Mouse (Mus musculus): Measurements from ENCODE around the gene Dnajc21. TPM values are rescaled to one million over a fixed set of nuclear protein-coding genes. Genes with fewer than 3 reads are reported as not detected.
"Not testable (repeated sequence)": the region's sequence is repeated elsewhere in the genome, so short reads cannot be mapped to it uniquely, and the experiment has no call there.

The Dnajc21 gene
- polyA plus RNA-seq (2017; shearing (Covaris generic)) = 10 to 100 TPM; 11.7 to 13.9 TPM

- peak; percentile 80 for ATAC-seq
Observed at GRCm38 (mm10) chr15:10470151-10470831, at the start of gene Dnajc21. Gene Dnajc21, minus strand, starts transcription at chr15:10470516.

DNA sequence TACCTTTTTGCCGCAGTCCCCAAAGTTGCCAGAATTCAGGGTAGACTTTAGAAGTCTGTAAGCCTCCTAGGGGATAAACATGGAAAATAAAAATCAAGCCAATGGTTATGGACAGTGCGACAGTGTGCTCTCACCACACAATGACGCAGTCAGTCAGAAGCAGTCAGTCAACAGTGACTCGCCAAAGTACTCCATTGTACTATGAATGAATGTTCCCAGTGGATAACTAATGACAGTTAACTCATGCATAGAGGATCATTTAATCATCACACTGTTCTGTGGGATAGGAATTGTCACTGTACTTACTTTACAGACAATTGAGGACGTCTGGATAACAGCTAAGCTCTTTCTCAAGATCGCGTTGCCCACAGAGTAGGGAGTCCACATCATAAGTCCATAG, 44.9 kb upstream of the Dnajc21 start:
- ATAC-seq = no peak

DNA sequence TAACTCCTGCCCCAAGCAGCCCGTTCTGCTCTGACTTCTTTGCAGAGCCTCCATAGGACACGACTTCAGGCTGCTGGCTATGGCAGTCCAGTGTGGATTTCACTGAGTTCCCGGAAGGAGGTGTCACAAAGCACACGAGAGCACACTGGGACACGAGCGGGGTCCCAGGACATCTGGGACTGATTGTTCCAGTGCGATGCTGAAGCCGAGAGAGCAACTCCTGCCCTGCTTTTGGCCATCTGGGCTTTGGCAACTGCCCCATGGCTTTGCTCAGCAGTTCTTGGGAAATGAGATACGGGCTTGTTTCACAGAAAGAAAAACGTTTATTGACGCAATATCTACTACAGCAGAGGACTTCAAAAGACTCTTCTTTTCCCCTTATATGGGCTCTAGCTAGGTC, 35.8 kb upstream of the Dnajc21 start:
- ATAC-seq = no peak

DNA sequence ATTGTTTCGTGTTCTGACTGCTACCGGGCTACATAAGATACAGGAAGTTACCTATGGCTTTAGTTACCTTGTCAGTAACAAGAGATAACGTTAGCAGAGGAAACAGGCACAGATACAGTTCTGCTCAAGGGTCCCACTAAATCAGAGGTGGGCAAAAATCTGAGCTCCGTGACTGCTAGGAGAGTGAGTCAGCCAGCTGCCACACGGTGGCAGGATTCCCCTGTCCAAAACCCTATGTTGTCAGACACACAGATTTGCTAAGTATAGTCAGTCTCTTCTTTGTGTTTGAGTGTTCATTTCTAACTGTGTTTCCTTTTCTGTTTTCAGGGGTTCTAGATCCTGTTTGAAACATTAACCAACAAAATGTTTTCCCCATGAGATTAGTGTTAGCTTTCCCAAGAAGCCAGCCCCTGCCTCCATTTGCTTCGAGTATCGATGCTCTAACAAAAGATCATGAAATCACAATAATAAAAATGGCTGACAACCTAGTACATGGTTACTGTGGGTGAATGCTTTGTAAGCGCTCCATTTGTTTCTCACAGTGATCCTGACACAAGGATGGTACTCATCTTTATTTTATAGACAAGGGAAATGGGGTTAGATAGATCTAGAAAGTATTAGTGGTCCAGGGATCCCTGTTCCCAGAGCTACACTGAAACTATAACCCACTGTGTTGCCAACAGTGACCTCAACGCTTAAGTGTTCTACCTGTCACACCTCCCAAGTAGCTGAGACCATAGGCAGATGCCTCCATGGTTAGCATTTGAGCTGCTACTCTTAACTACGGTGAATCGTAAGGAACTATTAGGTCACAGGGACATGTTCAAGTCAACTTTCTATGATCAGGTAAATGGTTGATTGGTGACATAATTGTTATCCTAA, 30.8 kb upstream of the Dnajc21 start:
- ATAC-seq = no peak

GRCm38 (mm10) chr15:10500035-10500434, 29.7 kb upstream of the Dnajc21 start:
- ATAC-seq = no peak

GRCm38 (mm10) chr15:10499593-10499992, 29.3 kb upstream of the Dnajc21 start:
- no peak for ATAC-seq

DNA sequence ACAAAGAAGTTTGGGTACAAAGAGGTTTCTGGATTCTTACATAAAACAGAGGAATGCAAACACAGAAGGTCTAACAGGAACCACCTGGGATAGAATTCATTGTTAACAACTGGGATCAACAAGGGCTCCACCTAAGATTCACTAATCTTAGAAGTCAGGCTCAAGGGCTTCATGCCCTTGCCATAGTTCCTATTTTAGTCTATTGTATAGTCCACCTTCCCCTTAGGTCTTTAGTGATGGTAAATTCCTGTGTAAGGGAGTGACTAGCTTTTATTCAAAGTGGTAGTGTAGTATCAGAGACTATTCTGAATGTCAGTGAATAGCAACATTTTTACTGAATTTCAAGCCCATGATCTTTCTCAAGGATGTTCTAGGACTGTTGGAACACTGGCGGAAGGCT, 26.4 kb upstream of the Dnajc21 start:
- not testable (repeated sequence) for ATAC-seq

- no peak for ATAC-seq
Observed at GRCm38 (mm10) chr15:10495944-10496343, 25.6 kb upstream of the Dnajc21 start.

- ATAC-seq = no peak
Observed at GRCm38 (mm10) chr15:10490101-10490500, 19.8 kb upstream of the Dnajc21 start.

DNA sequence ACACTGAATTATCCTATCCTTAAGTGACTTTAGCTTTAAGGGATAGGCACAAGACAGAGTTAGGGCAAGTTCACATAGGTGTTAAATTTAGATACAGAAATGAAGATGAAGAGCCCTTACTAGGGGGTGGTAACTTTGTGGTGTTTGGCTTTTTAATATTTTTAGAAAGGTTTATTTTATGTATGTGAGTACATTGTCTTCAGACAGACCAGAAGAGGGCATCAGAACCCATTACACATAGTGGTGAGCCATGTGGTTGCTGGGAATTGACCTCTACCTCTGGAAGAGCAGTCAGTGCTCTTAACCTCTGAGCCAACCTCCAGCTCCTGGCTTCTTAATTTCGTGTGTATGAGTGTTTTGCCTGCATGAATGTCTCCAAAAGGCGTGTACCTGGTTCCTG, 16.9 kb upstream of the Dnajc21 start:
- ATAC-seq = no peak

DNA sequence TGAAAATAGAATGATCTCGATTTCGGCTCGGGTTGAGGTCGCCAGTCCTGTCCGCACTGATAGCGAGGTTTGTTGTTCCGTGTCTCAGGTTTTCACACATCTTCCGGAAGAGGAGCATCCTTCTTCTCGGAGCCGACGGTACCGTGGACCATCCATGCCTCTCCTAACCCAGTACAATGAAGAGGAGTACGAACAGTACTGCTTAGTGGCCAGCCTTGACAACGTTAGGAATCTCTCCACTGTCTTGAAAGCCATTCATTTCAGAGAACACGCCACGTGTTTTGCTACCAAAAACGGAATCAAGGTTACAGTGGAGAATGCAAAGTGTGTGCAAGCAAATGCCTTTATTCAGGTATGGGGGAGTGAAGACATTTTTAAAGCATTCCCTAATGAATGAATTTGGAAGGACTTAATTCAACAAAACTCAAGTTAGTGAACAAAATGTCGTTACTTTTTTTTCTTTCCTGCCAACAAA, 16.1 kb upstream of the Dnajc21 start:
- ATAC-seq = peak; percentile 25

GRCm38 (mm10) chr15:10485484-10486364, 15.4 kb upstream of the Dnajc21 start, which contains the start of the genes Brix1 and Rad1:
Gene Brix1, minus strand, starts transcription at chr15:10485947.
Gene Rad1, plus strand, starts transcription at chr15:10486018.
- ATAC-seq = peak; percentile 98

DNA sequence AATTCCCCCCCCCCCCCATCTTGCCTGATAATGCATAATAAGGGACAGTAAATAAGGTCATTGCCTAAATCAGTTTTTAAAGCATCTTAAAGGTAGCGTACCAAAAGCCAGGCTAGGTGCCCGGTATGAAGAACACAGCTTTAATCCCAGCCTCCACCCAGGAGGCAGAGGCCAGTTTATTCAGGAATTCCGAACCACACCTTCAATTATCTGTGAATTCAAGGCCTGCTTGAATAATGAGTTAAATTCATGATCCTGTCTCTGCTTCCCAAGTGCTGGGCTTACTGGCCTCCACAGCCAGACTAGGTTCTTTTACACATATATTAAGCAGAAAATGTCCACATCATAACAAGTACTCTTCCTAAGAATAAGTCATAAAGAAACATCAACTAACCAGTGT, 625 bp upstream of the Dnajc21 start:
- no peak for ATAC-seq

- ATAC-seq = peak; percentile 15
Observed at GRCm38 (mm10) chr15:10469641-10470150, 620 bp downstream of the Dnajc21 start.

- no peak for ATAC-seq
Observed at GRCm38 (mm10) chr15:10468761-10469160, 1.6 kb downstream of the Dnajc21 start.

- no peak for ATAC-seq
Observed at GRCm38 (mm10) chr15:10464678-10465077, 5.6 kb downstream of the Dnajc21 start.

DNA sequence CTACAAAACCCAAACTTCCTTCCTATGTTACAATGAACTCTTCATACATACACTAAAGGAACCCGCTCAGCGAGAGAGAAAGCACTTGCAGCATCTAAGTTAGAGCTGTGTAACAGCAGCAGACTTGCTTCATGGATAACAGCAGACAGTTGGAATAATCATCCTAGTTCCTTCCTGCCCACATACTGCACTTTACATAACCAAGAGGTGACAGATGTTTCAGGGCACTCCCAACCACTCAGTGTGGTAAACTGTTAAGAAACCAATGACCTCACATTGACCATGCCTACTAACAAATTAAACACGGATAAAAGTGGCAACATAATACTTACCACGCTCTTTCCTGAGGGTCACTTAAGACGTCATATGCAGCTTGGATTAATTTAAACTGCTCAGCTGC, 6.8 kb downstream of the Dnajc21 start:
- ATAC-seq = no peak

GRCm38 (mm10) chr15:10460986-10461385, 9.3 kb downstream of the Dnajc21 start:
- ATAC-seq = no peak

- no peak for ATAC-seq
Observed at GRCm38 (mm10) chr15:10447102-10447501, 23.2 kb downstream of the Dnajc21 start.

DNA sequence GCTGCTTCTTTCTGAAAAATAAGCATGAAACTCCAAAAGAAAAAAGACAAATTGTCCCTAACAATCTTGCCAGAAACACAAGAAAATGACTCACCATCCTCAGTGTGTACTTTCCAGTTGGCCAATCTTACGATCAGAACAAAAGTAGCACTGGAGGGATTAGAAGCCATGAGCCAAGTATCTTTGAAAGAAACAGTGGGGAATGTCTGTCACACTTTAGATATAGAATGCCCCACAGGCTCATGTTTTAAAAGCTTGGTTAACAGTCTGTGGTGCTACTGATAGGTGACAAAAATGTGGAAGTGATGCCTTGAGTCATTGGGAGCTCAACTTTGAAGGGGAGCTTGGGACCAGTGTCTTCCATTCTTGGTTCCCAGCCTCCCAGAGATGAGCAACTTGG, 28.0 kb downstream of the Dnajc21 start:
- no peak for ATAC-seq

GRCm38 (mm10) chr15:10441493-10441892, 28.8 kb downstream of the Dnajc21 start:
- ATAC-seq = no peak

DNA sequence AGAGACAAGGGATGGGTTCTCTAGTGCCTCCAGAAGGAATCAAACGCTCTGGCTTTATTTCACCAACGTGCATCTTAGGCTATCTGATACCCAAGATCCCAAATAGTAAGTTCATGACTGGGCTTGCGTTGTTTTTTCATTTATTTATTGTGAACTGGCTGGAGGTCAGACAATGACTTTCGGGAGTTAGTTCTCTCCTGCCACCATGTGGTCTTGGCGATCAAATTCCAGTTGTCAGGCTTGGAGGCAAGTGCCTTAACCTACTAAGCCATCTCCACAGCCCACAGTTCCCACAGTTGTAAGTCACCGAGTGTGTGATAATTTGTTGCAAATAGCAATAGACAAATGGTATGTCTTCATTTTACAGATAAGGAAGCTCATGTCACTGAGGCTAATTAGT, 30.4 kb downstream of the Dnajc21 start:
- no peak for ATAC-seq
